Mouse (Mus musculus) embryonic stem cell, embryonic (primary cell): Measurements from ENCODE around the gene Ppp1r10.

Experiments
- CTCF ChIA-PET, 4 experiments: fragments of 300-600 bp in 2 of 4; fragments of 350-600 bp in 2 of 4; sonication (Branson Sonifier 250); formaldehyde crosslinking; loops; one replicate each; lab custom pipeline; 2022; ENCODE audit warnings: inconsistent platforms in 2 of 4; lab: Charles Lee
- POLR2A ChIA-PET, 4 experiments: fragments of 300-600 bp in 2 of 4; fragments of 350-600 bp in 2 of 4; sonication (Branson Sonifier 250); formaldehyde crosslinking; loops; one replicate each; lab custom pipeline; 2022; ENCODE audit warnings: antibody characterized with exemption in 4 of 4, inconsistent platforms in 1 of 4; lab: Charles Lee

Ppp1r10 gene

GRCm38 (mm10) chr17:35917143-35917462, 869 bp downstream of the Ppp1r10 start:
- POLR2A ChIA-PET: interaction anchor here in 1 of 4 experiments (1.4 to 2.3 kb wide), 2 partner anchors 20 to 69 kb away, joined by 3 to 16 read pairs; no protein-coding TSS in a partner anchor

GRCm38 (mm10) chr17:35917463-35918251, 1.4 kb downstream of the Ppp1r10 start:
- POLR2A ChIA-PET: interaction anchor here (0.6 to 11.3 kb wide), 102 partner anchors 8 to 1013 kb away, joined by 3 to 241 read pairs (median 8); partner anchors contain the start of genes Atat1 (in 3 of the 4), Flot1 (in 3 of the 4), Gnl1 (in 3 of the 4) and Ier3 (in 3 of the 4)
- CTCF ChIA-PET: interaction anchor here in 2 of 4 experiments (1.1 to 1.5 kb wide), 3 partner anchors 38 to 143 kb away, joined by 3 to 4 read pairs (median 3); no protein-coding TSS in a partner anchor

More at GRCm38 (mm10) chr17:35917143-35917462, 869 bp downstream of the Ppp1r10 start:
- CTCF ChIA-PET: no interaction called here

GRCm38 (mm10) chr17:35918276-35919059, 2.2 kb downstream of the Ppp1r10 start:
- ChIA-PET POLR2A (interaction anchor here (0.6 to 11.3 kb wide), 183 partner anchors 8 to 1274 kb away, joined by 3 to 241 read pairs (median 5); partner anchors contain the start of genes 2310061I04Rik (in 3 of the 4), Atat1 (in 3 of the 4), Dhx16 (in 3 of the 4) and Flot1 (in 3 of the 4)), CTCF (interaction anchor here (0.6 to 1.5 kb wide), 25 partner anchors 9 to 789 kb away, joined by 3 to 8 read pairs (median 4); partner anchors contain the start of genes Dhx16 (in 1 of the 4), Ier3 (in 1 of the 4) and Mdc1 (in 1 of the 4))

GRCm38 (mm10) chr17:35919060-35919715, 3.0 kb downstream of the Ppp1r10 start:
- ChIA-PET CTCF (interaction anchor here (0.6 to 1.5 kb wide), 26 partner anchors 10 to 789 kb away, joined by 3 to 8 read pairs (median 4); partner anchors contain the start of genes Dhx16 (in 1 of the 4), Ier3 (in 1 of the 4) and Mdc1 (in 1 of the 4)), POLR2A (interaction anchor here (0.6 to 11.3 kb wide), 162 partner anchors 8 to 1274 kb away, joined by 3 to 241 read pairs (median 6); partner anchors contain the start of genes 2310061I04Rik (in 3 of the 4), Atat1 (in 3 of the 4), Dhx16 (in 3 of the 4) and Ier3 (in 3 of the 4))

- CTCF ChIA-PET: interaction anchor here in 3 of 4 experiments (0.9 to 1.5 kb wide), 5 partner anchors 17 to 74 kb away, joined by 3 to 4 read pairs (median 3); partner anchors contain the start of gene Dhx16 (in 1 of the 3)
These were observed 3.6 kb downstream of the Ppp1r10 start for GRCm38 (mm10) chr17:35919864-35920301.

GRCm38 (mm10) chr17:35920384-35920783, 4.2 kb downstream of the Ppp1r10 start:
- POLR2A ChIA-PET: interaction anchor here (0.8 to 11.3 kb wide), 31 partner anchors 8 to 416 kb away, joined by 3 to 241 read pairs (median 8); partner anchors contain the start of genes Ier3 (in 2 of the 4), Tubb5 (in 2 of the 4), 2310061I04Rik (in 1 of the 4) and Abcf1 (in 1 of the 4)
- CTCF ChIA-PET: interaction anchor here in 3 of 4 experiments (0.6 to 1.5 kb wide), 5 partner anchors 16 to 192 kb away, joined by 3 to 5 read pairs (median 3); no protein-coding TSS in a partner anchor

More at GRCm38 (mm10) chr17:35919864-35920301, 3.6 kb downstream of the Ppp1r10 start:
- POLR2A ChIA-PET: interaction anchor here (0.7 to 11.3 kb wide), 68 partner anchors 8 to 416 kb away, joined by 3 to 241 read pairs (median 10); partner anchors contain the start of genes Atat1 (in 3 of the 4), Ier3 (in 3 of the 4), Tubb5 (in 3 of the 4) and Abcf1 (in 2 of the 4)

- POLR2A ChIA-PET: interaction anchor here (0.5 to 11.3 kb wide), 34 partner anchors 9 to 1029 kb away, joined by 3 to 241 read pairs (median 4); partner anchors contain the start of genes Tubb5 (in 2 of the 4), 2310061I04Rik (in 1 of the 4), Abcf1 (in 1 of the 4) and Atat1 (in 1 of the 4)
- CTCF ChIA-PET: interaction anchor here in 3 of 4 experiments (0.6 to 1.5 kb wide), 8 partner anchors 16 to 192 kb away, joined by 3 to 5 read pairs (median 4); partner anchors contain the start of gene H2-T23 (in 1 of the 3)
These were observed 4.8 kb downstream of the Ppp1r10 start for GRCm38 (mm10) chr17:35920862-35921562.

GRCm38 (mm10) chr17:35921710-35922109, 5.5 kb downstream of the Ppp1r10 start:
- ChIA-PET POLR2A (interaction anchor here in 3 of 4 experiments (0.5 to 11.3 kb wide), 27 partner anchors 10 to 1028 kb away, joined by 3 to 241 read pairs (median 5); partner anchors contain the start of genes Tubb5 (in 2 of the 3), 2310061I04Rik (in 1 of the 3), Abcf1 (in 1 of the 3) and Atat1 (in 1 of the 3)), CTCF (interaction anchor here in 3 of 4 experiments (1.0 to 1.4 kb wide), 3 partner anchors 72 to 86 kb away, joined by 3 to 5 read pairs (median 4); no protein-coding TSS in a partner anchor)

- POLR2A ChIA-PET: interaction anchor here in 2 of 4 experiments (0.5 to 11.3 kb wide), 15 partner anchors 11 to 1087 kb away, joined by 3 to 241 read pairs (median 4); partner anchors contain the start of genes Prr3 (in 2 of the 2), Abcf1 (in 1 of the 2), Atat1 (in 1 of the 2) and Gnl1 (in 1 of the 2)
- CTCF ChIA-PET: interaction anchor here in 1 of 4 experiments (0.7 kb wide), 1 partner anchor 43 kb away, joined by 3 read pairs; the partner anchor contains the start of gene Dhx16
These were observed 6.3 kb downstream of the Ppp1r10 start for GRCm38 (mm10) chr17:35922566-35922965.

GRCm38 (mm10) chr17:35923281-35923680, 7.0 kb downstream of the Ppp1r10 start:
- CTCF ChIA-PET: interaction anchor here in 1 of 4 experiments (0.7 kb wide), 1 partner anchor 43 kb away, joined by 3 read pairs; the partner anchor contains the start of gene Dhx16

GRCm38 (mm10) chr17:35927471-35927870, 11.2 kb downstream of the Ppp1r10 start:
- POLR2A ChIA-PET: interaction anchor here (0.6 to 11.3 kb wide), 14 partner anchors 8 to 96 kb away, joined by 3 to 241 read pairs (median 6); partner anchors contain the start of genes Abcf1 (in 1 of the 4), Mrps18b (in 1 of the 4) and Ppp1r10 (in 1 of the 4)
- CTCF ChIA-PET: interaction anchor here in 1 of 4 experiments (1.4 kb wide), 1 partner anchor 10 kb away, joined by 6 read pairs; no protein-coding TSS in a partner anchor

More at GRCm38 (mm10) chr17:35923281-35923680, 7.0 kb downstream of the Ppp1r10 start:
- POLR2A ChIA-PET: interaction anchor here in 3 of 4 experiments (0.5 to 11.3 kb wide), 17 partner anchors 10 to 1087 kb away, joined by 3 to 241 read pairs (median 4); partner anchors contain the start of genes Abcf1 (in 1 of the 3), Atat1 (in 1 of the 3) and Mdc1 (in 1 of the 3)

GRCm38 (mm10) chr17:35929534-35929933, 13.3 kb downstream of the Ppp1r10 start:
- POLR2A ChIA-PET: interaction anchor here in 3 of 4 experiments (0.6 to 1.9 kb wide), 6 partner anchors 11 to 74 kb away, joined by 4 to 9 read pairs (median 6); partner anchors contain the start of genes Mrps18b (in 1 of the 3) and Ppp1r10 (in 1 of the 3)
- CTCF ChIA-PET: interaction anchor here in 1 of 4 experiments (0.6 to 1.0 kb wide), 4 partner anchors 21 to 1690 kb away, joined by 3 to 4 read pairs (median 3); no protein-coding TSS in a partner anchor

- CTCF ChIA-PET: no interaction called here
- POLR2A ChIA-PET: interaction anchor here in 2 of 4 experiments (1.1 to 1.3 kb wide), 2 partner anchors 20 kb away, joined by 5 to 9 read pairs; no protein-coding TSS in a partner anchor
These were observed 14.4 kb downstream of the Ppp1r10 start for GRCm38 (mm10) chr17:35930627-35931026.

GRCm38 (mm10) chr17:35932608-35933007, 16.4 kb downstream of the Ppp1r10 start:
- POLR2A ChIA-PET: interaction anchor here in 1 of 4 experiments (8.4 kb wide), 1 partner anchor 10 kb away, joined by 241 read pairs; no protein-coding TSS in a partner anchor
- CTCF ChIA-PET: no interaction called here
